Mouse (Mus musculus) olfactory bulb, adult 2 months (tissue): ENCODE data around the gene Slc12a3.

Experiments
- CTCF ChIP-seq: fragments of 200-500 bp; IDR thresholded peaks from 2 replicates; pipeline ENCODE4 v1.5.1; 2012; ENCODE audit warnings: low read depth, mild to moderate bottlenecking, low read length, moderate library complexity; ENCODE audit not compliant: insufficient read depth
- POLR2A ChIP-seq: fragments of 200-500 bp; IDR thresholded peaks from 2 replicates; pipeline ENCODE4 v1.6.1; 2012; ENCODE audit warnings: mild to moderate bottlenecking, low read depth, low read length, moderate library complexity; ENCODE audit not compliant: insufficient read depth

GRCm38 (mm10) chr8:94389531-94389930, 60.5 kb downstream of the Slc12a3 start:
- TF ChIP-seq POLR2A, result no peak
- no peak for TF ChIP-seq CTCF
